Mouse (Mus musculus) frontal cortex, postnatal 36 days (tissue): Measurements from ENCODE around the gene Cdk17.

Experiments used
- DNase-seq, 2 experiments: peaks; one replicate each; pipeline ENCODE4 v3.0.0; 2022; ENCODE audit warnings: low spot score in 2 of 2

The Cdk17 gene

DNA sequence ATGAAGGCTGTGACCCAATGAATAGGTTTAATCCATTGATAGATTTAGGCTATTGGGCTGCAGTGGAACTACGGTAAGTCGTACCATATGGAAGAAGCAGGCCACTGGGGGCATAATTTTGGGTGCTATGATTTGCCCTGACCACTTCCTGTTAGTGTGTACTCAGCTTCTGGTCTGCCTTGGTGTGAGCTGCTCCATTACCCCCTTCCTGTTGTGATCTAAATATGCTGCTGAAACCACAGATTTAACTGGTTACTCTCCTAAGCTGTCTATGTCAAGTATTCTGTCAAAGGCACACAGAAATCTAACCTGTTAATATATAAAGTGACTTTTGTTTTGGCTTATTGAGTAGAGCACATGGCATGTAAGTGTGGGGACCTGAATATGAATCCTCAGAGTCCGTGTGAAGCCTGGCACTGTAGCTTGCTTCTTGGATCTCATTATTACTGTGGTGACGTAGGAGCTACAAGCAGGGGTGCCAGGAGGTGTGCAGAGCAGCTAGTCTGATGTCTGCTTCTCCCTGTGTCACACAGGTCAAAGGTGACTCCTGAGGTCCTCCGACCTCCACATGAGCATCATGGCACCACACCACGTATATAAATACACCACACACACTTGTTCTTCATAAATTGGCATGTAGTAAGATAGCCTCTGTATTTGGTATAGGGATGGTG lies 10.6 kb downstream of the Cdk17 start:
- DNase-seq, result no peak

DNA sequence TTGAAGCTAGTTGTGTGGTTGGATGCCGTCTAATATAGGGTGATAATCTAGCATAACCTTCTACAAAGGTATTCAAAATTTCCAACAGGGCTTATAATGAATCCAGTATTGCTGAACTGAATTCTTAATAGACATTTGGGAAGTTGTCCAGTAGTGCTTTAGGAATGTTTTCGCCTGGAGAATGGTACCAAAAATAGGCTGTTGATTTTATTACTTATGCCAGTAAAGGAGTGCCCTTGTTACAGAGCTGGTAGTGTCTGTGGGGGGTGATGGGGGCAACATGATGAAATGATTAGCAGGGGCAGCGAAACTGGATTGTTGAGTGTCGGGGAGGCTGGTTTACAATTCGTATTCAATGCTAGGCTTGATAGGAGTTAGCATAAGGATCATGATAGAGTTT lies 16.8 kb downstream of the Cdk17 start:
- DNase-seq, result no peak

GRCm38 (mm10) chr10:93177874-93178273 lies 17.2 kb downstream of the Cdk17 start:
- DNase-seq, result no peak

DNA sequence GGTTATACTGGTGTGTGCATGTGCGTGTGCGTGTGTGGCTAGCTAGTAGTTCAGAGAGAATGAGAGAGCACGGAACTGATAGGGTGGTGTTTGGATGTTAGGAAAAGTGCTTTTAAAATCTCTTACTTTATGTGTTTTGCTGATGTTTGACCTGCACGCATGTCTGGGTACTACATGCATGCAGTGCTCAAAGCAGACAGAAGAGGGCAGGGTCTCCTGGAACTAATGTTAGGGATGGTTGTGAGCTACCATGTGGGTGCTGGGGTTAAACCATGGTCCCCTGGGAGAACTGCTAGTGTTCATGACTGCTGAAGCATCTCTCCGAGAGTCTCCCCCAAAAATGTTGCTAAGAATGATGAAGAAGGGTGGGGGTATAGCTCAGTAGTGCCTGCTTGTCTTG lies 18.0 kb downstream of the Cdk17 start:
- DNase-seq, result no peak

- no peak for DNase-seq
Observed at GRCm38 (mm10) chr10:93179669-93180460, 19.2 kb downstream of the Cdk17 start.

DNA sequence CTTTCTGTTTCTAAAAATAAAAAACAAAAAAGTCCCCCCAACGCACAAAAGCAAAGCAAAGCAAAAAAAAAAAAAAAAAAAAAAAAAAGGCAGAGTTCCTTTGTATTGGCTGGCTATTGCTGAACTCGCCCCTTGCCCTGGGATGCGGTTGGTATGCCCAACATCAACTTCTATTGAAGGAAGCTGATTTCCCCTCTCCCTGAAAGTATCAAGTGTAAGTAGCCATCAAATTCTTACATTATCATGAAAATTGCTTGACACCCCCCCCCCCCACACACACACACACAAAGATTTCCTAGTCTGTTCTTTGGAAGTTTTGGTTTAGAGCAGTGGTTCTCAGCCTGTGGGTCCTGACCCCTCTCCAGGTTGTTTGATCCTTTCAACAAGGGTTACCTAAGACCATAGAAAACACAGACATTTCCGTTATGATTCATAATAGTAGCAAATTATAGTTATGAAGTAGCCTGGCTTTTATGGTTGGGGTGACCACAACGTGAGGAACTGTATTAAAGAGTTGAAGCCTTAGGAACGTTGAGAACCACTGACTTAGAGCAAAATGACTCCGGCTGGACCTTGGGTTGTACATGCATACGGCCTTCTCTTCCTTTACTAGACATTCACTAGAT lies 23.8 kb downstream of the Cdk17 start:
- DNase-seq, result no peak

GRCm38 (mm10) chr10:93188440-93188999 lies 27.8 kb downstream of the Cdk17 start:
- no peak for DNase-seq

DNA sequence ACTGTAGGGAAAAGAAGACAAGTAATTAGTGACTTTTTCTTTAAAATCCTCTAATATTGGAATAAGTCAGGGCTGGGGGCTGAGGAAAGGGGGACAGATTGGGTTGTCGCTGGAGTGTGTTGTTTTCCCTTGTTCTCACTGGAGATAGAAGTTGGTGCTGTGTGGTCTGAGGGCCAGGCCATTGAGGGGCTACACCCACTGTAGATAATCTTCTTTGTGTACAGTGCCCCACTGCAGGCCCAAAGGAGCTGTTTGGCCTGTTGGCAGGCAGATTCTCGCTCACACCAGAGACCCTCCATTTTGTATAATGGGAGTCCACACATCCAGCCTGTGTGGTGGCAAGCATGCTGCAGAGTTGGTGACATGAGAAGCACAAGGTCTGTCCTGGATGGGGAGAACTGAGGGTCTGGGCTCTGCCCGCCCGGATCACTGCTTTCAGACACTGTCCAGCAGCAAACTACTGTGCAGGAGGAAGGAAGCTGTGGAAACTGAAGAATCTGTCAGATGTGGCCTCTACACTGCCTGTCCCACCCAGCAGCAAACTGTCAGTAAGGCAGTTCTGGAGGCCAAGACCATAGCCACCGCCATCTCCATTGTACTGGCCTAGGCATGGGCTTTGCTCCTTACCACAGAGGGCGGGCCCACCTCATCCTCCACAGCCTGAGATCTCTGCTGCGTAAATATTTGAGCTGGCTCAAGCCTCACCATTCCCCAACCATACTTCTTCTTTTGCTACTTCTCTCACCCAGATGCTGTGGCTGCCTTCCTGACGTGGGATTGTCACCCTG lies 30.0 kb downstream of the Cdk17 start:
- DNase-seq, result no peak

DNA sequence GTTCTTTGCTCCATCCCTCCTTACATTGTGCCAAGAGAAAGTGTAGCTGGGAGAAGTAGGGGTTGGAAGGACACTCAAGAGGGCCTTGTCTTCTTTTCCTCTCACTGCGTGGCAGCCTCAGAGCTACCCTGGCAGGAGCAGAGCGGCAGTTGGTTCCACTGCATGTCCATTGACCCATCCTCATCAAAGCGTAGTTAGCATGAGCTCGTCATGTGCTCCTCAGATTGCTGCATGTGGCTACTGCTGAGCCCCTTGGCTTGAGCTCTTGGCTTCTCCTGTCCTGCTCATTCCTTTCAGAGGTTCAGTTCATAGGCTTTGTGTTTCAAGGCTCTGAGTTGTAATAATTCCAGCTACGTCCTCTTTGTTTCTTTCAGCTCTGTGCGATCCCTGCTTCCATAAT lies 36.4 kb downstream of the Cdk17 start:
- no peak for DNase-seq

GRCm38 (mm10) chr10:93198958-93199357 lies 38.3 kb downstream of the Cdk17 start:
- DNase-seq, result no peak

DNA sequence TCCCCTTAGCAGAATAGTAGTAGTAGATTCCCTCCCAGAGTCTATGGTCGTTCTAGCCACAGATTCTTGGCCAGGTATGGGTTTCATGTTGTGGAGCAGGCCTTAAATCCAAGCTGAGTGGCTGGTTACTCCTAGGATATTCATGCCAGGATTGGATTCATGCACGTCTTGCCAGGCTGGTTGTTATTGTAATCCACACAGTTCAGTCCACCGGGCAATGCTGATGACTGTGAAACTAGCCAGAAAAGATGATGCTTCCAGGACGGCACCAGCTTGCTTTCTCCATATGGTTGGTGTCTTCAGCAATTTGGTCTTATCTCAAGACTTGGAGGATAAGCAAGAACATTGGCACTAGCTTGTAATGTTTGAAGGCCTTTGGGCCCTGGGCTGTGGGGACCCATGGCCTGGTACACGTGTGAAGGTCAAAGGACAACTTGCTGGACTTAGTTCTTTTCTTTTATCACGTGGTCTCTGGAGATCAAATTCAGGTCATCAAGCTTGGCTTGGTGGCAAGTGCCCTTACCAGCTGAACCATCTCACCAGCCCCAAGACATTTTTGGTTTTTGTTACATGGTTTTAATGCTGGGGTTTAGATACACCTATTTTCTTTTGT lies 41.3 kb downstream of the Cdk17 start:
- no peak for DNase-seq

DNA sequence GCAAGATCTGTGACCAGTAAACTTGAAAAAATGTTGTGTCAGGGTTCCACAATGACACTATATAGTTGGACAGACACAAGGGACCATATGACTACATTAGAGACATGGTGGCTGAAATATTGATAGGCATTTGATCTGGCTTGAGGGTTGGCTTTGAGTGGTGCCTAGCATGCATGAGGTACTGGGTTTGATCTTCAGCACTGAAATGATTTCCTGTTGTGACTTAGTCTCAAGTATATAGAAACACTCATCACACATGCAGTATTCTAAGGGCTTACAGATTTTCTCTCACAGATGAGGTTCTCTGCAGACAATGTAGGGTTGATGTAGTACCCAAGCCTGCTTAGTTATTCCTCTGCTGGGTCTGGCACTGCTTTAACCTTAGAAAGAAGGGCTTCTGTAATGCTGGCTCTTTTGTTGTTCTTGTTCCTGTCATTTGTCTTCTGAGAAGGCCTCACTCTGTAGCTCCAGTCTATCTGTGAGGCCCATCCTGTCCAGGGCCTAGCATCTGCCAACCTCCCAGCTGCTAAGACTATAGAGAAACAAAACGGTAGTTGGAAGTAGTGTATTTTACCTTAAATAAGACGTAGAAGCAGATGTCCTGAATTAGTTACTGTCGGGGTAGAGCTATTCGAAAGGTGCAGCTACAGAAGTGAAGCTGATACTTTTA lies 44.7 kb downstream of the Cdk17 start:
- DNase-seq, result no peak

- no peak for DNase-seq
Observed at GRCm38 (mm10) chr10:93207176-93207575, 46.5 kb downstream of the Cdk17 start.

DNA sequence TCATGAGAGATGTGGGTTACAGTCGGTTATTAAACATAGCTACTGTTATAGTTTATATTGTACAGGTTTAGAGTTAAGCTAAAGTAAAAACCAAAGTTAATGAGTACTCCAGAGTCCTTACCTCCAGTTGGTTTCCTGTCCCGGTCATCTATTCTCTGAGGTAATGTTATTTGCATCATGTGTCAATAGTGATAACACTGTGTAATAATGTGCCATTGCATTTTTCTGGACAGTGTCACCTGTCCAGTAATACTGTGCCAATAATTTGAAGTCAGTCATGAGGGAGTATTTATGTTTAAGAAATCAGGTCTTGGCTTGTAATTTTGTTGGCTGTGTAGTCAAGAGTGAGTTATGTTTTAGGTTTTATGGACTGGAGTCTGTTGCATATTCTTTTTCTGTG lies 52.0 kb downstream of the Cdk17 start:
- DNase-seq, result no peak

GRCm38 (mm10) chr10:93213339-93213738 lies 52.7 kb downstream of the Cdk17 start:
- no peak for DNase-seq

DNA sequence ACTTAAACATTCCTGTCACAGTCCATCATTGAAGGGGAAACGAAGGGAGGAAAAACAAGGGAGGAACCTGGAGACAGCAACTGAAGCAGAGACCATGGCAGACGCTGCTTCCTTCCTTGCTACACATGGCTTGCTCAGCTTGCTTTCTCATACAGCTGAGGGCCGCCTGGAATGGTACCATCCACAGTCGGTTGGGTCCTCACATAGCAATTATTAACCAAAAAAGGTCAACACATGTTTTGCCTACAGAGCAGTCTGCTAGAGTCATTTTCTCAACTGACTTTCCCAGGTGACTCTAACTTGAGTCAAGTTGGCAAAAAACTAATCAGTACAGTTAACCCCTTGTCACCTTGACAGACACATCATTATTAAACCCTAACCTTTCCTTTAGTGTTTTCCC lies 53.6 kb downstream of the Cdk17 start:
- DNase-seq, result no peak

- DNase-seq, result no peak
Observed at GRCm38 (mm10) chr10:93215051-93215763, 54.5 kb downstream of the Cdk17 start.

DNA sequence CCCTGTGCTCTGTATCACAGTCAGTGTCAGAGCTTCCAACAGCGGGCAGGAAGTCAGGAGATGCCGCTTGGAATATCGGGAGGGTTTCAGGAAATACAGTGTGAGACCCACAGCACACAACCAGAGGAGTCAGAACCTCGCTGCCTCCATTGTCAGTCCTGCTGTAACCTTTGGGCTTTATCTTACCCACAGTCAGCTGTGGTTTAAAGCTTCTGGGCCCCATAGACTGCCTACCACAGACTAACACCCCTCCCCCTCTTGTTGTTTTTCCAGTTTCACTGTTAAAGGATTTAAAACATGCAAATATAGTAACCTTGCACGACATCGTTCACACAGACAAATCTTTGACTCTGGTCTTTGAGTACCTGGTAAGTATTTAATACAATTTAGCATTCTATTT lies 65.1 kb downstream of the Cdk17 start:
- DNase-seq, result no peak

GRCm38 (mm10) chr10:93227921-93228320 lies 67.2 kb downstream of the Cdk17 start:
- no peak for DNase-seq

GRCm38 (mm10) chr10:93228401-93229007 lies 67.8 kb downstream of the Cdk17 start:
- DNase-seq, result no peak
